Mouse (Mus musculus): ENCODE measurements at regions not wholly inside any gene's neighbourhood (a gene's known extent, or its start where the extent isn't known, plus 50 kb on each side); places are given as distances from the start of the nearest gene placed in this dataset.

DNA sequence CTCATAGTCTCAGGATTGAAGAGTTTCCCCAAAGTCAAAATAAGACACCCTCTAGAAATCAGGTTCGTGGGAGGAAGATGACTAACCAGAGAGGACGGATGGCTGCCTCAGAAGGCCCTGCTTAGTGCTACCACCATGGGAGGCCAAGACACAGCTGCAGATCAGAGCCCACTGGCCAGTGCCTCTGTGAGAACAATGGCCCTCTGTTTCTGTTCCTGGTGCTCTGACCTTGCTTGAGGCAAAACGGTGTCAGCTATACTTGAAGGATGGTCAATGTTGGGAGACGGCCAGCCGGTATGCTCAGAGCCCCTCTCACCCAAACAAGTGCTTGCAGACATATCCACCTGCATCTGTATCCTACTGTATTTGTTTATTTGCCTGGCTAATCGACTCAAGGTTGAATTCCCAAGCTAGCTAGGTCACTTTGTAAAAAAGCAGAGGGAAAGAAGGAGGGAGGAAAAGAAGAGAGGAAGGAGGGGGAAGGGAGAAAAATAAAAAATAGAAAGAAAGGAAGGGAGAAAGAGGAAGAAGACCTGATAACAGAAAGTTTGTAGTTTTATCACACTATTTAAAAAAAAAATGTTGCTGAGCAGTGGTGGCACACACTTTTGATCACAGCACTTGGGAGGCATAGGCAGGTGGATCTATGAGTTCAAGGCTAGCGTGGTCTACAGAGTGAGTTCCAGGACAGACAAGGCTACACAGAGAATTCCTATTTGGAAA, 112.7 kb downstream of the Fam204a start:
- no peaks in the 10 kb centered on the region for H3K27me3 ChIP-seq
- WGBS = 52% methylated on average over 7 of the region's 7 CpGs
- no peaks in the 10 kb centered on the region for H3K9me3 ChIP-seq
- H3K4me3 ChIP-seq (replicated peaks) = no peak overlapping the region
- no peaks in the 10 kb centered on the region for H3K36me3 ChIP-seq
- no peak overlapping the region for H3K9ac ChIP-seq (replicated peaks)
- H3K4me1 ChIP-seq (replicated peaks) = no peaks in the 10 kb centered on the region
- no peak overlapping the region for H3K27ac ChIP-seq
- H3K4me2 ChIP-seq (replicated peaks) = no peak overlapping the region
- ATAC-seq = no peak

DNA sequence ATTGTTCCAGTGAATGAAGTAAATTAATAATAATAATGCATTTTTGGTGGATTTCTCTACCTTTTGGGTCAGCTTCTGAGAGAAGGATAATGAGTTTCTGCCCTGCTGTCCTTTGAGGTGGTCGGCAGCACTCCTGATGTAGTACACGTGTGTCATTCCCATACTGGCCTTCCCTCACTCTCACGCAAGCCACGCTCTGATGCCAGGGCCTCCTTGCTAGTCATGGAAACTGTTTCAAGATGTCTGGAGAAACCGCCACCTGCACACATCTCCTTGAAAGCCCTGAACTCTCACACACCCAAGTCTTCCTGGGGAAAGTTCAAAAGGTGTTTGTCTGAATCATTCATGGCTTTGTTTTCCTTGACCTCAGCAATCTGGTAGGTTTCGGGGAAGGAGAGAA, 116.2 kb downstream of the Fam204a start:
- Histone ChIP-seq H3K4me2 (replicated peaks) (no peak overlapping the region), H3K9me3 (no peaks in the 10 kb centered on the region), H3K27ac (no peak overlapping the region), H3K4me1 (replicated peaks) (no peaks in the 10 kb centered on the region), H3K9ac (replicated peaks) (no peak overlapping the region), H3K36me3 (no peaks in the 10 kb centered on the region), H3K27me3 (no peaks in the 10 kb centered on the region), H3K4me3 (replicated peaks) (no peak overlapping the region)
- WGBS = 79% methylated on average over 6 of the region's 6 CpGs
- no peak for ATAC-seq

DNA sequence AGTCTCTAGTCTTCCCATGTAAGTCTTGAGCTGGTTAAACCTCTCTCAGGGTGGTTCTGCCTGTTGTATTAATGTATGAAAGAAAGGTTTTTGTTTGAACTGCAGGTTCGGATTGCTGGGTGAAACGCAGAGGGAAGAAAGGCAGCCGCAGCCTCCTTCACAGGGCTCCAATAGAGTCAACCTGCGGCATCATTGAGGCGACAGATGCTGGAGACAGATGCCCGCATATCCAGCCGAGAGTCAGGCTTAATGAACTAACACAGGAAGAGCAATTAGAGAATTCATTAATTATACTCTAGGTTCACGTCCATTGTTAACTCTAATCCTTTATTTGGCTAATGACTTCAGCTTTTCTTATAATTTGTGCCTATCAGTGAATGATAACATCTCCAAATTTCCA, 117.0 kb downstream of the Fam204a start:
- Histone ChIP-seq H3K4me1 (replicated peaks) (no peaks in the 10 kb centered on the region), H3K4me2 (replicated peaks) (no peak overlapping the region), H3K36me3 (no peaks in the 10 kb centered on the region), H3K9me3 (no peaks in the 10 kb centered on the region), H3K27me3 (no peaks in the 10 kb centered on the region), H3K4me3 (replicated peaks) (no peak overlapping the region), H3K9ac (replicated peaks) (no peak overlapping the region), H3K27ac (no peak overlapping the region)
- WGBS = 62% methylated on average over 8 of the region's 8 CpGs
- ATAC-seq = no peak

DNA sequence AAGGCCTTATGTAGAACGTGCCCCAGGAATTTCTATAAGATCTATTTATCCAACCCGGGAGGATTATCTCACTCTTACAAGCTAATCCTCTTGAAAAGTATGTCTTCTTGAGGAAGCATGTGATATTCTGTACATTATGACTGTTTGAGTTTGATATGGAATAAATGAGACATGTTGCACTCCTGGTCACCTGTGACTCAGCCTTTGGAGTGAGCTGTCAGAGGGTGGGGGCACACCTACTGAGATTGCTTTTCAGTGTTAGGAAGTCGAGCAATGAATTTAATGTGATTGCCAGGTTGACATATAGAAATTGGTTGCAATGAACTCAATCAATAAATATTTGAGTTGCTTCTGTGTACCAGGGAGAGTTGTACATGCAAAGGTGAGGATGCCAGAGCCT, 128.6 kb downstream of the Fam204a start:
- H3K9ac ChIP-seq (replicated peaks) = no peak overlapping the region
- H3K27ac ChIP-seq = no peak overlapping the region
- WGBS = 70% methylated on average over 3 of the region's 3 CpGs
- no peaks in the 10 kb centered on the region for H3K4me1 ChIP-seq (replicated peaks)
- no peak overlapping the region for H3K4me3 ChIP-seq (replicated peaks)
- H3K27me3 ChIP-seq = no peaks in the 10 kb centered on the region
- H3K4me2 ChIP-seq (replicated peaks) = no peak overlapping the region
- H3K36me3 ChIP-seq = no peaks in the 10 kb centered on the region
- H3K9me3 ChIP-seq = no peaks in the 10 kb centered on the region
- ATAC-seq = no peak

DNA sequence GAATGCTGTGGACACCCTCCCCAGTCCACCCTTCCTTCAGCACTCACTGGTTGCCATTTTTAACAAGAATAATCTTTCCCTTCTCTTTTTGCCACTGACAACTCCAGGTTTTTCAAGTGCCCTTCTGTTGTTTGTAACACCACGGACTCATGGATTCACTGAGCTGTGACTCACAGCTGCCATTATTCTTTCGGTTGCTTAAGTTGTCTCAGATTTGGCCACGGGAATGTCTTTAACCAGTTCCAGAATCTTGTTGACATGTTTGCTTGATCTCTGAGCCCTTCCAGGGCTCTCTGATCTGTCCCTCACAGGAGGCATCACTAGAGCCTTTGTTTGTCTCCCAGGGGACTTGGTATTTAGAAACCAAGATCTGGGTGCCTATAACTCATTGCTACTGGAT, 131.5 kb upstream of the Rab11fip2 start:
- Histone ChIP-seq H3K4me1 (replicated peaks) (no peaks in the 10 kb centered on the region), H3K36me3 (no peaks in the 10 kb centered on the region), H3K27me3 (no peaks in the 10 kb centered on the region), H3K9me3 (no peaks in the 10 kb centered on the region), H3K27ac (no peak overlapping the region), H3K9ac (replicated peaks) (no peak overlapping the region), H3K4me2 (replicated peaks) (no peak overlapping the region), H3K4me3 (replicated peaks) (no peak overlapping the region)
- 39% methylated on average over 3 of the region's 3 CpGs for WGBS
- ATAC-seq = no peak

- no peaks in the 10 kb centered on the region for H3K9me3 ChIP-seq
- no peaks in the 10 kb centered on the region for H3K4me1 ChIP-seq (replicated peaks)
- WGBS = 26% methylated on average over 1 of the region's 1 CpGs
- ATAC-seq = no peak
- H3K36me3 ChIP-seq = no peaks in the 10 kb centered on the region
- no peak overlapping the region for H3K4me3 ChIP-seq (replicated peaks)
- no peaks in the 10 kb centered on the region for H3K27me3 ChIP-seq
- H3K27ac ChIP-seq = no peak overlapping the region
- H3K9ac ChIP-seq (replicated peaks) = no peak overlapping the region
- H3K4me2 ChIP-seq (replicated peaks) = no peak overlapping the region
Observed at GRCm38 (mm10) chr19:60073328-60073727, 129.9 kb upstream of the Rab11fip2 start.

- Histone ChIP-seq H3K27ac (no peak overlapping the region), H3K4me2 (replicated peaks) (no peak overlapping the region), H3K4me3 (replicated peaks) (no peak overlapping the region), H3K9me3 (no peaks in the 10 kb centered on the region), H3K36me3 (no peaks in the 10 kb centered on the region), H3K27me3 (no peaks in the 10 kb centered on the region), H3K4me1 (replicated peaks) (0 out of 2 replicates have a peak, but pooled peaks cover 3% of the 10 kb centered on the region), H3K9ac (replicated peaks) (no peak overlapping the region)
- ATAC-seq = no peak
- WGBS = 92% methylated on average over 3 of the region's 3 CpGs
Observed at GRCm38 (mm10) chr19:60066183-60066582, 122.7 kb upstream of the Rab11fip2 start.

- H3K36me3 ChIP-seq = no peaks in the 10 kb centered on the region
- ATAC-seq = no peak
- WGBS = 85% methylated on average over 4 of the region's 4 CpGs
- no peak overlapping the region for H3K4me2 ChIP-seq (replicated peaks)
- no peak overlapping the region for H3K4me3 ChIP-seq (replicated peaks)
- H3K27ac ChIP-seq = no peak overlapping the region
- no peaks in the 10 kb centered on the region for H3K27me3 ChIP-seq
- H3K4me1 ChIP-seq (replicated peaks) = no peaks in the 10 kb centered on the region; the same call in 1 of the 2 replicates
- no peak overlapping the region for H3K9ac ChIP-seq (replicated peaks)
- H3K9me3 ChIP-seq = no peaks in the 10 kb centered on the region
Observed at GRCm38 (mm10) chr19:60055121-60055874, 111.8 kb upstream of the Rab11fip2 start.

DNA sequence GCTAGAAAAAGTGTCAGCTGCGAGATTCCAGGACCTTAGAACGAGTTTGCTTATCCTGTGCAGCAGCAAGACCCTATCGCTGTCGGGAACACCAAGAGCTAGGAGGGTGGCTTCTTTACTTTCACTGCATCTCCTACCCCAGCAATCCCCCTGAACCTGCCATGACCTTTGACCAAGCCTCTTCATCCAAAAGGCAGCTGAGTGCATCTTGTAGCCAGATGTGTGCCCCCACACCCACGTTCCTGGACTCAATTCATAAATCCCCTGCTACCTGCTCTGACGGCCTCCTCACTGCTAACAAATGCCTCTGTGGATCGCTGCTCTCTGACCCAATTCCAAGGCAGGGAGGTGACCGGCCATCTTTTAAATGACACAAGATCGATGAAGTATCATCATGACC, 107.7 kb upstream of the Rab11fip2 start:
- no peak overlapping the region for H3K27ac ChIP-seq
- WGBS = 79% methylated on average over 9 of the region's 9 CpGs
- H3K27me3 ChIP-seq = no peaks in the 10 kb centered on the region
- ATAC-seq = no peak
- H3K36me3 ChIP-seq = no peaks in the 10 kb centered on the region
- no peaks in the 10 kb centered on the region; the same call in 1 of the 2 replicates for H3K4me1 ChIP-seq (replicated peaks)
- H3K4me3 ChIP-seq (replicated peaks) = no peak overlapping the region
- no peaks in the 10 kb centered on the region for H3K9me3 ChIP-seq
- no peak overlapping the region for H3K4me2 ChIP-seq (replicated peaks)
- no peak overlapping the region for H3K9ac ChIP-seq (replicated peaks)

GRCm38 (mm10) chr19:60040721-60041120, 97.3 kb upstream of the Rab11fip2 start:
- Histone ChIP-seq H3K9me3 (no peaks in the 10 kb centered on the region), H3K36me3 (no peaks in the 10 kb centered on the region), H3K9ac (replicated peaks) (no peak overlapping the region), H3K4me2 (replicated peaks) (no peak overlapping the region), H3K27ac (no peak overlapping the region), H3K27me3 (no peaks in the 10 kb centered on the region), H3K4me1 (replicated peaks) (no peaks in the 10 kb centered on the region), H3K4me3 (replicated peaks) (no peak overlapping the region)
- ATAC-seq = no peak

DNA sequence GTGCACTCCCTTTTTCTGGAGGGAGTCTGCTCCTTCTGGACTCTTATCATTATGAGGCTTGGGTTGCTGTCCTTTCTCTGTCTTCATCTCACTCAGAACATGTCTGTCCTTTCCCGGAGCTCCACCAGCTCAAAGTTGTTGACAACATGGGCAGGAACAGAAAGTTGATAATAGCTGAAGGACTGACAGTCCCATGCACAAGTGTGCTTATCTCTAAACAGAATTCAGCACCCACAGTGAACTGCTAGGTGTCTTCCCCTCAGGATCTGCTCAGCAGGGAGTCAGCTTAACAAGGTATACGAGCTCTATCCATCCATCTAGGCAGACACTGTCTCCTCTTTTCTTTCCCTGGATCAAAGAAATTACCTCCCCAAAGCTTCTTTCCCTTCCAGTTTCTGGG, 89.2 kb upstream of the Rab11fip2 start:
- H3K4me2 ChIP-seq (replicated peaks) = no peak overlapping the region
- no peak overlapping the region for H3K4me3 ChIP-seq (replicated peaks)
- H3K9ac ChIP-seq (replicated peaks) = no peak overlapping the region
- H3K36me3 ChIP-seq = no peaks in the 10 kb centered on the region
- H3K4me1 ChIP-seq (replicated peaks) = no peaks in the 10 kb centered on the region
- H3K27ac ChIP-seq = no peak overlapping the region
- H3K9me3 ChIP-seq = no peaks in the 10 kb centered on the region
- ATAC-seq = no peak
- no peaks in the 10 kb centered on the region for H3K27me3 ChIP-seq
- 87% methylated on average over 2 of the region's 2 CpGs for WGBS

GRCm38 (mm10) chr19:60030212-60030788, 86.8 kb upstream of the Rab11fip2 start:
- H3K4me1 ChIP-seq (replicated peaks) = no peaks in the 10 kb centered on the region
- H3K27ac ChIP-seq = no peak overlapping the region
- no peaks in the 10 kb centered on the region for H3K36me3 ChIP-seq
- whole genome bisulfite sequencing = 79% methylated on average over 3 of the region's 3 CpGs
- H3K4me3 ChIP-seq (replicated peaks) = no peak overlapping the region
- H3K9ac ChIP-seq (replicated peaks) = no peak overlapping the region
- no peak for ATAC-seq
- H3K4me2 ChIP-seq (replicated peaks) = no peak overlapping the region
- no peaks in the 10 kb centered on the region for H3K27me3 ChIP-seq
- H3K9me3 ChIP-seq = no peaks in the 10 kb centered on the region
